Mouse (Mus musculus) heart, embryonic 16.5 days (tissue): ENCODE results near the gene Mrpl37. TPM values are rescaled to one million over a fixed set of nuclear protein-coding genes. Genes with fewer than 3 reads are reported as not detected.

Experiments used
- ATAC-seq: fragments of 200-750 bp; cut with Nextera tagmentation; replicated peaks from 2 replicates; pipeline ENCODE4 v1.8.0; 2017; ENCODE audit warnings: moderate number of reproducible peaks; ENCODE audit not compliant: insufficient read depth, low FRiP score; ENCODE audit errors: extremely low read depth
- H3K27ac ChIP-seq: fragments of 300-500 bp; sonication (generic); 2 replicates; pipeline ENCODE4 v1.5.1; 2014; ENCODE audit warnings: mild to moderate bottlenecking, low read length, control low read depth, moderate library complexity
- H3K27me3 ChIP-seq: fragments of 300-500 bp; sonication (generic); 2 replicates; pipeline ENCODE4 v1.6.1; 2014; ENCODE audit warnings: low read length, mixed read lengths; ENCODE audit not compliant: control insufficient read depth, insufficient read depth
- H3K36me3 ChIP-seq: fragments of 300-500 bp; sonication (generic); 2 replicates; pipeline ENCODE4 v1.6.1; 2014; ENCODE audit not compliant: control insufficient read depth, insufficient read depth
- H3K4me1 ChIP-seq: fragments of 300-500 bp; sonication (generic); 2 replicates; pipeline ENCODE4 v1.6.1; 2014; ENCODE audit warnings: low read length, mixed read lengths; ENCODE audit not compliant: control insufficient read depth, insufficient read depth
- H3K4me2 ChIP-seq: fragments of 300-500 bp; sonication (generic); 2 replicates; pipeline ENCODE4 v1.6.1; 2014; ENCODE audit warnings: low read depth, mild to moderate bottlenecking, control low read depth, low read length
- H3K4me3 ChIP-seq: fragments of 300-500 bp; sonication (generic); 2 replicates; pipeline ENCODE4 v1.5.1; 2014; ENCODE audit warnings: mild to moderate bottlenecking, control low read depth, low read length
- H3K9ac ChIP-seq: fragments of 300-500 bp; sonication (generic); 2 replicates; pipeline ENCODE4 v1.6.1; 2014; ENCODE audit warnings: low read length, control low read depth
- H3K9me3 ChIP-seq: fragments of 300-500 bp; sonication (generic); replicated peaks from 2 replicates; pipeline ENCODE4 v1.6.1; 2016; ENCODE audit warnings: low read length; ENCODE audit not compliant: control insufficient read depth
- WGBS: fragments of 180-500 bp; shearing (Covaris S2); extraction: QIAGEN DNeasy Blood & Tissue Kit; methylation state at CpG from one replicate; pipeline ENCODE4 v1.1.7; 2014; 5-methylcytosine and 5-hydroxymethylcytosine counted together
- polyA plus RNA-seq: library from polyadenylated mRNA; unstranded; fragments of >200 nt; fragmentation: Nextera tagmentation; extraction: Ambion mirVana; gene quantifications from 2 replicates; pipeline ENCODE4 v1.2.1, GENCODE M21; 2015

Gene Mrpl37
- polyA plus RNA-seq, 1 experiment from 2014 or later: 96.7 TPM

GRCm38 (mm10) chr4:107007359-107007758, 59.3 kb downstream of the Mrpl37 start:
- WGBS: 90% methylated on average over 8 of the region's 8 CpGs
- H3K9ac ChIP-seq: no peak overlapping the region
- peaks cover 2% of the 10 kb centered on the region; the same call in 1 of the 2 replicates for H3K36me3 ChIP-seq
- no peaks in the 10 kb centered on the region for H3K27me3 ChIP-seq
- H3K4me3 ChIP-seq: no peak overlapping the region
- H3K9me3 ChIP-seq: no peaks in the 10 kb centered on the region
- H3K4me2 ChIP-seq: no peak overlapping the region
- ATAC-seq: no peak
- H3K4me1 ChIP-seq: peaks cover 13% of the 10 kb centered on the region
- H3K27ac ChIP-seq: no peak overlapping the region

GRCm38 (mm10) chr4:107006807-107007206, 59.9 kb downstream of the Mrpl37 start:
- no peak for ATAC-seq
- Histone ChIP-seq H3K27me3 (no peaks in the 10 kb centered on the region), H3K36me3 (peaks cover 2% of the 10 kb centered on the region; the same call in 1 of the 2 replicates), H3K9me3 (no peaks in the 10 kb centered on the region), H3K27ac (no peak overlapping the region), H3K4me3 (no peak overlapping the region), H3K4me2 (no peak overlapping the region), H3K4me1 (peaks cover 12% of the 10 kb centered on the region), H3K9ac (no peak overlapping the region)
- WGBS: 83% methylated on average over 6 of the region's 6 CpGs

GRCm38 (mm10) chr4:107006229-107006628, 60.4 kb downstream of the Mrpl37 start:
- WGBS: 73% methylated on average over 4 of the region's 4 CpGs
- peaks cover 12% of the 10 kb centered on the region for H3K4me1 ChIP-seq
- H3K4me3 ChIP-seq: no peak overlapping the region
- H3K9ac ChIP-seq: no peak overlapping the region
- H3K27me3 ChIP-seq: no peaks in the 10 kb centered on the region
- no peak for ATAC-seq
- no peak overlapping the region for H3K27ac ChIP-seq
- peaks cover 2% of the 10 kb centered on the region; the same call in 1 of the 2 replicates for H3K36me3 ChIP-seq
- H3K4me2 ChIP-seq: no peak overlapping the region
- no peaks in the 10 kb centered on the region for H3K9me3 ChIP-seq

Other genes with a start within 250 kb of the Mrpl37 start
- 51.2 and 52.9 TPM in 2 replicates for gene Ssbp3, start 156.2 kb downstream of the Mrpl37 start, polyA plus RNA-seq
- 4.4 and 5.2 TPM in 2 replicates for gene Cyb5rl, start 120 bp upstream of the Mrpl37 start, polyA plus RNA-seq
- not detected in 2 replicates for gene Cdcp2, start 30.0 kb upstream of the Mrpl37 start, polyA plus RNA-seq
- gene Tmem59, start 111.5 kb upstream of the Mrpl37 start, polyA plus RNA-seq: 338 TPM in 2 replicates
- 8.5 and 13.5 TPM in 2 replicates for gene Tceanc2, start 112.2 kb upstream of the Mrpl37 start, polyA plus RNA-seq
- not detected in 2 replicates for gene Ldlrad1, start 142.3 kb upstream of the Mrpl37 start, polyA plus RNA-seq
- gene Lrrc42, start 186.7 kb upstream of the Mrpl37 start, polyA plus RNA-seq: 40.5 and 48.3 TPM in 2 replicates
- 29.1 and 34.0 TPM in 2 replicates for gene Hspb11, start 186.7 kb upstream of the Mrpl37 start, polyA plus RNA-seq
- 0.35 and 0.91 TPM in 2 replicates for gene Dio1, start 240.3 kb upstream of the Mrpl37 start, polyA plus RNA-seq
- 45.1 and 45.6 TPM in 2 replicates for gene Yipf1, start 247.5 kb upstream of the Mrpl37 start, polyA plus RNA-seq